Mouse (Mus musculus): ENCODE measurements around the gene Chpf.

DNA sequence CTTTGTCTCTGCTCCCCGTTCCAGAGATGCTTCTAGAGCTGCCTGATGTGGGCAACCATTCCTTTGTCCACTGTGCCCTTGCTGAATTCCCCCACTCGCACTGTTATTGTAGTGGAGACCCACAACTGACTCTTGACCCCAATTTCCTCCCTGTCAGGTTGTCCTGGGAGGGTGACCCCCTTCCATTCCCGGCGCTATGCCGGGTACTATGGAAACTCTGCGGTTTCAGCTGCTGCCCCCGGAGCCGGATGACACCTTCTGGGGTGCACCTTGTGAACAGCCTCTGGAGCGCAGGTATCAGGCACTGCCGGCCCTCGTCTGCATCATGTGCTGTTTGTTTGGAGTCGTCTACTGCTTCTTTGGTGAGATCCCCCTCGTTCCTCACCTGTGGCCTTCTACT is 929 bp upstream of the Chpf start:
- no peak for TF ChIP-seq CTCF (IDR thresholded peaks at IDR 0.05; ENCODE audit: low read depth, low read length)
- no peak for TF ChIP-seq EP300 (IDR thresholded peaks at IDR 0.05; ENCODE audit: insufficient read depth, low read depth, low read length)

Measured in ES-Bruce4 (cell line).